ENCODE assay signal across 9 mouse cellular contexts in the genomic region with DNA sequence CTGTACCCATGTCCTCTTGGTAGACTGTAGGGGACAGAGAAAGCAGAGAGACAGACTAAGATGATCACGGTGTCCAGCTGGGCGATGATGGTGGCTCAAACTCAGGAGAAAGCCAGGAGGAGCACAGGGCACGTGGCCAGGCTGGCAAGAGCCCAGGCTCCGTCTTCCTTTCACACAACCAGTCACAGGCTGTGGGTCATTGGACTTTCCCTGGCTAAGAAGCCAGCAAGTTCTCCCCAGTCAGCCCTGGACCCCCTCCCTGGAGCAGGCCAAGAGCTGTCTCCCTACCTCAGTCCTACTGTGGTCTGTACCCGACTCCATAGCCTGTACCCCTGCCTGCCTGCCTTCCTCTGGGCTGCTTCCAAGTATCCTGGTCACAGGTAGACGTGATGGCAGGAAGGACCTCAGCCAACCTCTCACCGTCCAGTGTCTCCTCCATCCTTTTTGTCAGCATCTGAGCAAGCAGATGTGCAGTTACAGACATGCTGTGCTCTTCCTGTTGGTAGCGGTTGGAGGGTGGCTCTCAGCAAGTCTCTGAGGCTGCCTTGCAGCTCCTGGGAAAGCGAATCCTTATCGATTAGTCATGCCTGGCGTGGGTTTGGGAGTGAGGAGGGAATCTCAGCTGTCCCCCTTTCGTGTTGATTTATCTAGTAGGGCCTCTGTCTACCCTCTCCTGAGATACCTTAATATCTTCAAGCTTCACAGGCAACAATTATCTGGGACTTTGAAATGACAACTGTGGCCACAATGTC.
DNase-seq lines count a peak whose midpoint lies in the region; ATAC-seq and TF ChIP-seq lines count a peak whose summit lies in the region.
"Had no signal": no experiment of that assay in that cellular context is flagged by ENCODE, and none has a peak within 500 bp of the region (broad histone marks: within the 10 kb centered on the region; RNA-seq: fewer than 3 reads in every experiment).

No protein-coding gene starts in this region.

- 55% methylated on average over 12 of the region's 12 CpGs for WGBS in lung, postnatal 0 days
- WGBS in lung, adult 2 months: 61% methylated on average over 12 of the region's 12 CpGs
- WGBS in embryonic facial prominence, embryonic 11.5 days: 64% methylated on average over 12 of the region's 12 CpGs
- 73% methylated on average over 12 of the region's 12 CpGs for WGBS in forebrain, embryonic 12.5 days

- TF ChIP-seq EP300 in lung, postnatal 0 days (IDR thresholded peaks at IDR 0.05): no peak

- no peaks in the 10 kb centered on the region for H3K36me3 ChIP-seq in lung, postnatal 0 days (ENCODE audit: insufficient read depth, low read length)
- no peaks in the 10 kb centered on the region for H3K36me3 ChIP-seq in embryonic facial prominence, embryonic 11.5 days (replicated peaks; ENCODE audit: control insufficient read depth, insufficient read depth, low read depth, low read length)
- no peaks in the 10 kb centered on the region for H3K36me3 ChIP-seq in forebrain, embryonic 12.5 days (replicated peaks)

- DNase-seq in cerebellum, postnatal 14 days: peak; percentile 72 to 81
- no peak for DNase-seq in cerebellum, adult 11-12 months
- peak; percentile 32 for DNase-seq in lung, postnatal 0 days (ENCODE audit: low spot score)
- DNase-seq in lung, adult 2 months: no peak
- peak; percentile 38 for DNase-seq in embryonic facial prominence, embryonic 11.5 days (ENCODE audit: low spot score)
- peak; percentile 51 to 56 for DNase-seq in layer of hippocampus, postnatal 10 days (ENCODE audit: low spot score in 2 of 2)
- DNase-seq in frontal cortex, postnatal 14 days (ENCODE audit: low spot score in 2 of 2): no peak

- H3K27ac ChIP-seq in lung, postnatal 0 days (ENCODE audit: low read length): peak overlapping the region; percentile 10; the same call in 1 of the 2 replicates
- no peak overlapping the region for H3K27ac ChIP-seq in embryonic facial prominence, embryonic 11.5 days (replicated peaks; ENCODE audit: low read depth, low read length)
- H3K27ac ChIP-seq in forebrain, embryonic 12.5 days: no peak overlapping the region
- H3K27ac ChIP-seq: liver, embryonic 14.5 days had no signal

- H3K4me1 ChIP-seq in lung, postnatal 0 days (ENCODE audit: insufficient read depth, low read depth, low read length): peaks cover 10% of the 10 kb centered on the region; the same call in 1 of the 2 replicates
- peaks cover 11% of the 10 kb centered on the region for H3K4me1 ChIP-seq in lung, adult 2 months (ENCODE audit: control insufficient read depth, insufficient read depth, low read length)
- no peaks in the 10 kb centered on the region for H3K4me1 ChIP-seq in embryonic facial prominence, embryonic 11.5 days (ENCODE audit: control insufficient read depth, insufficient read depth, low read length)
- no peaks in the 10 kb centered on the region for H3K4me1 ChIP-seq in forebrain, embryonic 12.5 days

- ATAC-seq in lung, postnatal 0 days: no peak
- no peak for ATAC-seq in embryonic facial prominence, embryonic 11.5 days (replicated peaks; ENCODE audit: insufficient number of reproducible peaks, low FRiP score, low TSS enrichment, low read depth)
- no peak for ATAC-seq in forebrain, embryonic 12.5 days (ENCODE audit: low FRiP score)

- H3K9ac ChIP-seq in lung, postnatal 0 days (replicated peaks; ENCODE audit: low read depth): no peak overlapping the region
- no peak overlapping the region for H3K9ac ChIP-seq in embryonic facial prominence, embryonic 11.5 days (replicated peaks; ENCODE audit: low read length)
- H3K9ac ChIP-seq in forebrain, embryonic 12.5 days: no peak overlapping the region
- H3K9ac ChIP-seq: liver, embryonic 14.5 days had no signal

- TF ChIP-seq CTCF in lung, postnatal 0 days (IDR thresholded peaks at IDR 0.05): no peak
- no peak for TF ChIP-seq CTCF in lung, adult 2 months (IDR thresholded peaks at IDR 0.05; ENCODE audit: insufficient read depth, low read length)

- no peaks in the 10 kb centered on the region for H3K27me3 ChIP-seq in lung, postnatal 0 days (replicated peaks; ENCODE audit: insufficient read depth, low read length)
- H3K27me3 ChIP-seq in embryonic facial prominence, embryonic 11.5 days (ENCODE audit: control insufficient read depth, insufficient read depth, low read length): no peaks in the 10 kb centered on the region
- no peaks in the 10 kb centered on the region for H3K27me3 ChIP-seq in forebrain, embryonic 12.5 days

- TF ChIP-seq POLR2A in lung, adult 2 months (IDR thresholded peaks at IDR 0.05; ENCODE audit: borderline replicate concordance, extremely low read depth, low read depth, low read length): no peak

- no peak overlapping the region for H3K4me3 ChIP-seq in lung, postnatal 0 days (ENCODE audit: low read depth, low read length)
- H3K4me3 ChIP-seq in lung, adult 2 months (replicated peaks; ENCODE audit: extremely low read depth, low read depth, low read length): no peak overlapping the region
- H3K4me3 ChIP-seq in embryonic facial prominence, embryonic 11.5 days (ENCODE audit: low read depth, low read length): no peak overlapping the region
- H3K4me3 ChIP-seq in forebrain, embryonic 12.5 days (replicated peaks): no peak overlapping the region

- H3K9me3 ChIP-seq in lung, postnatal 0 days (ENCODE audit: low read length): no peaks in the 10 kb centered on the region
- no peaks in the 10 kb centered on the region for H3K9me3 ChIP-seq in embryonic facial prominence, embryonic 11.5 days (replicated peaks; ENCODE audit: control insufficient read depth, low read length)
- no peaks in the 10 kb centered on the region for H3K9me3 ChIP-seq in forebrain, embryonic 12.5 days

- no peak overlapping the region for H3K4me2 ChIP-seq in lung, postnatal 0 days (replicated peaks; ENCODE audit: low read depth, low read length)
- no peak overlapping the region for H3K4me2 ChIP-seq in embryonic facial prominence, embryonic 11.5 days (ENCODE audit: low read depth, low read length)
- no peak overlapping the region for H3K4me2 ChIP-seq in forebrain, embryonic 12.5 days

Comparison
In these comparisons a context has a peak if more than half of its experiments do, and no peak if none do; other contexts are left out.
1. DNase-seq: peak in cerebellum, postnatal 14 days (2 of 2), lung, postnatal 0 days (single experiment), embryonic facial prominence, embryonic 11.5 days (single experiment) and layer of hippocampus, postnatal 10 days (2 of 2); none in cerebellum, adult 11-12 months (single experiment), lung, adult 2 months (single experiment) and frontal cortex, postnatal 14 days (0 of 2).